Mouse (Mus musculus) fibroblast of lung, adult 2 months (primary cell): ENCODE measurements around the gene Braf.
"Not testable (repeated sequence)": the region's sequence is repeated elsewhere in the genome, so short reads cannot be mapped to it uniquely, and the experiment has no call there.

Source experiments
- DNase-seq: peaks from one replicate; pipeline ENCODE4 v3.0.0-alpha.2; 2011; ENCODE audit warnings: low read depth

Braf gene

DNA sequence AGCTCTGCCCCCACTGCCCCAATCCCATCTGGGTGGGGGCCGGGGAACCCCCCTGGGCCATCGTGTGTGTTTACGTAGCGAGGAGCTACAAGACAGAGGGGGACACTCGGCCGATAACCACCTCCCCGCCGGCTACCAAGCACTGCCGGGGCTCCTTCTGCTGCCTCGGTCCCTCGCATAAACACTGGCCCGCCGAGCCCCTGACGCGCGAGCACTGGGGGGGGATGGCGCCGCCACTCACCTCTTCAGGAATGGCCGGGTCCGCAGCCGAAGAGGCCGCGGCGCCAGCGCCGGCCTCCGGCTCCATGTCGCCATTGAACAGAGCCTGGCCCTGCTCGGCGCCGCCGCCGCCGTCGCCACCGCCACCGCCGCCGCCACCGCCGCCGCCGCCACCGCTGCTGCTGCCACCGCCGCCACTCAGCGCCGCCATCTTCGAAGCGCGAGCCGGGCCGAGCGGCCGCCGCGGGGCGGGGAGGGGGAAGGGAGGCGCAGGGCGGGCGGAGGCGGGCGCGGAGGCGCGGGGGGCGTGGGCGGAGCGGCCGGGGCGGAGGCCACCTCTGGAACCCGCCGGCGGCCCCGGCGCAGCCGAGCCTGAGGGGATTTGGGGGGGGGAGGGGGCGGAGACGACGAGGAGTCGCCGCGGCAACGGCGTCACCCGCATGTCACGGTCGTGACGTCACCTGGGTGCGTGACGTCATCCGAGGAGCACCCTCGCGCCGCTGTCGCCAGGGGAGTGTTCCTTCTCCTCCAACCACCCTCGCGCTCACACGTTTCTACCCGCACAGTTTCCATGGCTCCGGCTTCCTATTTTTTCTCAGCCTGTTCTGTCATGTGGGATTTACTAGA is at the start of gene Braf:
Gene Braf, minus strand, starts transcription at position 598 of the 846 bp plus-strand sequence.
- peak; percentile 61 for DNase-seq

- DNase-seq, result no peak
Observed at GRCm38 (mm10) chr6:39775029-39775428, 49.8 kb upstream of the Braf start.

GRCm38 (mm10) chr6:39757229-39757628 is 32.0 kb upstream of the Braf start:
- no peak for DNase-seq

GRCm38 (mm10) chr6:39749881-39750280 is 24.6 kb upstream of the Braf start:
- peak; percentile 13 for DNase-seq

DNA sequence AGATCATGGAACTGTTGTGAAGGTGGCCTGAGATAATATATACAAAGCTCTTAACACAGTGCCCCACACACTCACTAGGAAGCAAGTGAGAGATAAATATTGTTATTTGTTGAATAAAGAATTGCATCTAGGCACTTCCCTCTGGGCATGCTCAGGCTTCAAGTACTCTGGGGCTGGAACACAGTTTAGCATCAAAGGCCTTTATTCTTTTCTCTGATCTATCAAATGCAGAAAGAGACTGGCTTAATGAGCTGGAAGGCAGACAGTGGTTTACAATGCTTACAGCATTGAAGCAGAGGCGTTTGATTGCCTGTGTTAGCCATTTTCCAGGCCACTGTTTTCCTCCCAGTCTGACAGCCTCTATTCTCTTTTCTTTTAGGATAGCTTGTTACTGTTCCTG is 21.8 kb upstream of the Braf start:
- DNase-seq, result no peak

GRCm38 (mm10) chr6:39745456-39745855 is 20.2 kb upstream of the Braf start:
- DNase-seq, result no peak

GRCm38 (mm10) chr6:39739698-39740097 is 14.4 kb upstream of the Braf start:
- DNase-seq, result not testable (repeated sequence)

GRCm38 (mm10) chr6:39728095-39728494 is 2.8 kb upstream of the Braf start:
- DNase-seq, result no peak

GRCm38 (mm10) chr6:39726149-39726548 is 886 bp upstream of the Braf start:
- DNase-seq, result no peak

DNA sequence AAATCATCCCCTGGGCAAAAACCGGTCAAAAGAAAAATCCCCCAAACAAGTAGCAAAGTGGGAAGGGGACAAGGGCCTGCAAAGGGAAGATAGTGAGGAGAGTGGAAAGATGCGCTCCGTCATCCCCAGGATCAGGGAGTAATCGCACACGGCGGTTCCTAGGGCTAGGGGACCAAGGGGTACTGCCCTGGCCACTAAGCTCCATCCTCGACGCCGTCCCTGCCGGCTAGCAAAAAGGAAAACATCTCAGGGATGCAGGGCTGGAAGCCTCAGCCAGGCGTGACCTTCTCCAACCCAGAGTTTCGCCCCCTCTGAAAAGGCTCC is 759 bp downstream of the Braf start:
- DNase-seq, result no peak

DNA sequence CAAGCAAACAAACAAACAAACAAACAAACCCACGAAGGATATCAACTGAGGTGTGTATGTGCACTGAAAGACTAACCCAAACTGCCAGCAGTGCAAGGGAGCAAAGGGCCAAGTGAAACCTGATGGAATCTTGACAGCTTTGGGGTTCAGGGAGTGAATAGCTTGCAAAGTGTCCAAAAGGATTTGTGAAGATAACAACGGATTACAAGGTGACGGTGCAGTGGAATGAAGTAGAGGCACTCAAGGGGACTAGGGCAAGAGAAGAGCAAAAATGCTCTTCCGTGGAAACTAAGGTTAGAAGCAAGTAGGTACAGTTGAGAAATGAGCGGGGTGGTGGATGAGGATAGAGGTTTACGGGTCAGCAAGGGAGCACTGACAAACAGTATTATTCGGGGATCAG is 1.2 kb downstream of the Braf start:
- no peak for DNase-seq

DNA sequence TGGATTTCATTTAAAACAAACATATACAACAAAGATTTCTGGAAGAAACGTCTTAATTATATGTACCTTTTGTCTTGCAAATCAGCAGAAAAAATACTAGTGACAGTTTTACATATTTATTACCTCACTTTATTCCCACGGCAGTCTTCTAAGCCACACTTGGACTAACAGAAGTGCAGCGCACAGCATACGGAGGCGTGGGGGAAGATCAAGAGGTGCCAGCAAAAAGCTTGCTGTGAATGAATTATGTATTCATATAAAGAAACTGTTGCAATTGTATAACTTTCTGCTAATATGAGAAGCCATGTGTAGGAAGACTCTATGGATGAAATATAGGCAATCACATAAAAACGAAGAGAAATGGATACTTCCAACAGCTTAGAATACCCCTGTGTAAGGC is 6.7 kb downstream of the Braf start:
- no peak for DNase-seq

GRCm38 (mm10) chr6:39717049-39717448 is 8.2 kb downstream of the Braf start:
- DNase-seq, result peak; percentile 51

- DNase-seq, result no peak
Observed at GRCm38 (mm10) chr6:39714341-39714740, 10.9 kb downstream of the Braf start.

- no peak for DNase-seq
Observed at GRCm38 (mm10) chr6:39713399-39713798, 11.9 kb downstream of the Braf start.

GRCm38 (mm10) chr6:39705625-39706024 is 19.6 kb downstream of the Braf start:
- no peak for DNase-seq

DNA sequence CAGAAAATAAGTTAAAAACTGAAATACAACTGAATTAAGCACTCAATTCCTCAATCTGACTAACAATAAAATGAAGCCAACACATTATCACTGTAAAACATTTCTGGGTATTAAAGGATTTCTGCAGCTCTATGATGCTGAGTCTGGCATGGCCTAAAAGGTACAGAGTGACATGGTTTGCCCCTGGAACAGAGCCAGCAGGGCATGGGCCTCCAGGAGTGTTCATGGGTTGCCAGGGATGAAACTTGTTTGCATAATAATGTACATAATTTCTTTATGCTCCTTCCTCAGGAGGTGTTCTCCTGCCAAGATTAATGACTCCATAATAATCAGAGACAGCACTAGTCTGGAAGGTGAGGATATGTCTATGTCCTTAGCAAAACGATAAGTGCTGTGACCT is 32.1 kb downstream of the Braf start:
- no peak for DNase-seq

GRCm38 (mm10) chr6:39686839-39687238 is 38.4 kb downstream of the Braf start:
- not testable (repeated sequence) for DNase-seq

DNA sequence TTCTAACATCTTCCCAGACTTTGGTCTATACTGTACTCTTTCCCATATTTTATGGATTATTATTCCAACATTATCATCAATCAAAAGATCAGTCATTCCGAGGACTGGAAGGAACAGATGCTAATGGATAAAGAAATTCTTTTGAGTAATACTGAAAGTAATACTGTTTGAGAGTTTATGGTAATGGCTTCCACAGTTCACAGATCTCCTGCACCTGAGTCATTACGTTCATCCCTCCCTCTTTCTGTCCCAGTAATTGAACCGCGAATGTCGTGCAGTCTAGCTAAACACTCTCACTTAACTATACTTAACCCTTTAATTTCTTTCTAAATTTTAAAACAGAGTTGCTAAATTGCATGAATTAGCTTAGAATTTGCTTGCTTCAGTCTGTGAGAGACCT is 43.5 kb downstream of the Braf start:
- DNase-seq, result no peak

DNA sequence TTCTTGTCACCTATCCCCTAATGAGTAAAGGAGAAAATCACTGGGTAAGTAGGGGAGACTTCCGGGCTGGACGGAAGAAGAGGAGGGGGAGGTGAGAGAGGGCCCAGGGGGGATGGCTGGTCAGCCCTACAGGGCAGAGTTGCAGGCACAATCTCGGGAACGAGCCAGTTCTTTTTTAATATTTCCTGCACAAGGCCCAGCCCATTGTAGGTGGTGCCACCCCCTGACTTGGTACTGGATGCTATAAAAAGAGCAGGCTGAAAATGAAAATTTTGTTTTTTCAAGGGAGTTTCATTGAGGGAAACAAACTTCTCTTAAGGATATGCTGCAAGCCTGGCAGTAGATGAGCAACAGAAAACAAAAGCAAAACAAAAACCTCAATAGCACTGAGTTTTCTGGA is 44.7 kb downstream of the Braf start:
- no peak for DNase-seq

- DNase-seq, result no peak
Observed at GRCm38 (mm10) chr6:39678241-39678640, 47.0 kb downstream of the Braf start.

- no peak for DNase-seq
Observed at GRCm38 (mm10) chr6:39675081-39675480, 50.2 kb downstream of the Braf start.

DNA sequence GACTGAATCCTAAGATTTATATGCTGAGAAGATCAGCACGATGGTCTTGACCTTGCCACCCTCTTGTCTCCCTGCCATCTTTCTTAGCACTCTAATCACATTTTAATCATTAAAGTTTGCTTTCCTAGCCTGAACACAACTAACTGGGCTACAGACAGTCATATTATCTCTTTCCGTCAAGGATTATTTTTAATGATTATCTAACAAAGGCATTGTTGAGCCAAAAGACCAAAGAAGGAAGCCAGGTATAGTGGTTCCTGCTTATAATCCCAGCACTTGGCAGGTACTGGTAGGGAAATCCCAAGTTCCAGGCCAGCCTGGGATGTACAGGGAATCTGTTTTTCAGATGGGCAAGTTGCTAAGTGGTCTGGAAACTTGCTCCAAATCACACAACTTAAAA is 114.0 kb downstream of the Braf start:
- no peak for DNase-seq

DNA sequence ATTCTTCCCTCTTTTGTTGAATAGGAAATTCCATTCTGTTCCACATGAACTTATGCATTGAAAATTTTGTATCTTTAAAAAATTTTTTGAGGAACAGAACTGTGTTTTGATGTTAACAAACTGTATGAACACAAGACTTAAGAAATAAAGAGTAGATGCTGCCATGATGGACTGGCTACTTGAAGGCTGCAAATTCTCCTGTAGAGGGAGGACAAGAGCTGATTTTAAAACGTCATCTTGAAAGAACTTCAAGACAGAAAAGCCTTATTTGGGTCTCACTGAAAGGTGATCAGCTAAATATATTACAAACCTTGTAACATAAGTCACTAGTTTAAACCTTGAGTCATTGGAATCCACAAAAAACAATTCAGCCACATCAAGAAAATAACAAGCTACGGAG is 115.1 kb downstream of the Braf start:
- DNase-seq, result no peak
